Mouse (Mus musculus) midbrain, embryonic 13.5 days (tissue): ENCODE data around the gene Hdac7. TPM values are rescaled to one million over a fixed set of nuclear protein-coding genes. Genes with fewer than 3 reads are reported as not detected.

Experiments used
- ATAC-seq: fragments of 200-750 bp; cut with Nextera tagmentation; 2 replicates; pipeline ENCODE4 v1.8.0; 2017; ENCODE audit warnings: mild to moderate bottlenecking, moderate TSS enrichment, moderate library complexity
- H3K27ac ChIP-seq: fragments of 300-500 bp; sonication (generic); 2 replicates; pipeline ENCODE4 v1.5.1; 2015; ENCODE audit warnings: inconsistent platforms, mild to moderate bottlenecking, moderate library complexity
- H3K27me3 ChIP-seq: fragments of 300-500 bp; sonication (generic); 2 replicates; pipeline ENCODE4 v1.6.1; 2015; ENCODE audit warnings: mild to moderate bottlenecking, inconsistent platforms
- H3K36me3 ChIP-seq: fragments of 300-500 bp; sonication (generic); 2 replicates; pipeline ENCODE4 v1.6.1; 2015; ENCODE audit warnings: mild to moderate bottlenecking, inconsistent platforms
- H3K4me1 ChIP-seq: fragments of 300-500 bp; sonication (generic); replicated peaks from 2 replicates; pipeline ENCODE4 v1.6.1; 2015; ENCODE audit warnings: inconsistent platforms
- H3K4me2 ChIP-seq: fragments of 300-500 bp; sonication (generic); replicated peaks from 2 replicates; pipeline ENCODE4 v1.6.1; 2015; ENCODE audit warnings: moderate library complexity, mild to moderate bottlenecking, inconsistent platforms
- H3K4me3 ChIP-seq: fragments of 300-500 bp; sonication (generic); replicated peaks from 2 replicates; pipeline ENCODE4 v1.5.1; 2015; ENCODE audit warnings: mild to moderate bottlenecking, inconsistent platforms
- H3K9ac ChIP-seq: fragments of 300-500 bp; sonication (generic); replicated peaks from 2 replicates; pipeline ENCODE4 v1.6.1; 2015; ENCODE audit warnings: mild to moderate bottlenecking, inconsistent platforms
- H3K9me3 ChIP-seq: fragments of 300-500 bp; sonication (generic); 2 replicates; pipeline ENCODE4 v1.6.1; 2016; ENCODE audit warnings: mild to moderate bottlenecking, inconsistent platforms
- WGBS: fragments of 180-500 bp; shearing (Covaris S2); methylation state at CpG from one replicate; pipeline ENCODE4 v1.1.7; 2015; 5-methylcytosine and 5-hydroxymethylcytosine counted together
- polyA plus RNA-seq: library from polyadenylated mRNA; unstranded; fragments of >200 nt; fragmentation: Nextera tagmentation; extraction: Ambion mirVana; gene quantifications from 2 replicates; pipeline ENCODE4 v1.2.1, GENCODE M21; 2015

Gene Hdac7
- polyA plus RNA-seq, 1 experiment from 2014 or later, result 31.4 TPM

- no peaks in the 10 kb centered on the region for H3K36me3 ChIP-seq
- WGBS, result 83% methylated on average over 2 of the region's 2 CpGs
Observed at GRCm38 (mm10) chr15:97751676-97752075, 92.6 kb downstream of the Hdac7 start.

GRCm38 (mm10) chr15:97750697-97751096 is 93.6 kb downstream of the Hdac7 start:
- WGBS, result 28% methylated on average over 12 of the region's 12 CpGs
- ATAC-seq, result peak; percentile 85
- no peaks in the 10 kb centered on the region for H3K36me3 ChIP-seq
- H3K9ac ChIP-seq, result no peak overlapping the region
- H3K27me3 ChIP-seq, result 0 out of 2 replicates have a peak, but pooled peaks cover 2% of the 10 kb centered on the region
- H3K4me1 ChIP-seq, result peaks cover 39% of the 10 kb centered on the region
- peak overlapping the region; percentile 63 for H3K27ac ChIP-seq
- H3K4me2 ChIP-seq, result no peak overlapping the region
- no peak overlapping the region for H3K4me3 ChIP-seq
- no peaks in the 10 kb centered on the region for H3K9me3 ChIP-seq

More at GRCm38 (mm10) chr15:97751676-97752075, 92.6 kb downstream of the Hdac7 start:
- no peak overlapping the region for H3K9ac ChIP-seq
- H3K4me2 ChIP-seq, result no peak overlapping the region
- H3K27ac ChIP-seq, result no peak overlapping the region
- H3K4me3 ChIP-seq, result no peak overlapping the region
- ATAC-seq, result no peak
- H3K4me1 ChIP-seq, result peaks cover 41% of the 10 kb centered on the region
- H3K27me3 ChIP-seq, result 0 out of 2 replicates have a peak, but pooled peaks cover 2% of the 10 kb centered on the region
- H3K9me3 ChIP-seq, result no peaks in the 10 kb centered on the region

GRCm38 (mm10) chr15:97749841-97750240 is 94.5 kb downstream of the Hdac7 start:
- Histone ChIP-seq H3K36me3 (no peaks in the 10 kb centered on the region), H3K27me3 (0 out of 2 replicates have a peak, but pooled peaks cover 2% of the 10 kb centered on the region), H3K9ac (no peak overlapping the region), H3K4me2 (no peak overlapping the region), H3K27ac (peak overlapping the region; percentile 63; the same call in 1 of the 2 replicates), H3K4me3 (no peak overlapping the region), H3K4me1 (peaks cover 39% of the 10 kb centered on the region), H3K9me3 (no peaks in the 10 kb centered on the region)
- 94% methylated on average over 13 of the region's 13 CpGs for WGBS
- ATAC-seq, result no peak

GRCm38 (mm10) chr15:97749397-97749796 is 94.9 kb downstream of the Hdac7 start:
- H3K36me3 ChIP-seq, result no peaks in the 10 kb centered on the region

GRCm38 (mm10) chr15:97748964-97749363 is 95.3 kb downstream of the Hdac7 start:
- Histone ChIP-seq H3K4me3 (no peak overlapping the region), H3K27me3 (0 out of 2 replicates have a peak, but pooled peaks cover 2% of the 10 kb centered on the region), H3K27ac (no peak overlapping the region), H3K4me2 (no peak overlapping the region), H3K36me3 (no peaks in the 10 kb centered on the region), H3K4me1 (peaks cover 36% of the 10 kb centered on the region), H3K9me3 (no peaks in the 10 kb centered on the region), H3K9ac (no peak overlapping the region)
- WGBS, result 79% methylated on average over 4 of the region's 4 CpGs
- ATAC-seq, result no peak

More at GRCm38 (mm10) chr15:97749397-97749796, 94.9 kb downstream of the Hdac7 start:
- H3K4me1 ChIP-seq, result peaks cover 41% of the 10 kb centered on the region
- no peak overlapping the region for H3K27ac ChIP-seq
- no peak overlapping the region for H3K4me2 ChIP-seq
- 0 out of 2 replicates have a peak, but pooled peaks cover 2% of the 10 kb centered on the region for H3K27me3 ChIP-seq
- ATAC-seq, result no peak
- 96% methylated on average over 9 of the region's 9 CpGs for WGBS
- H3K4me3 ChIP-seq, result no peak overlapping the region
- no peaks in the 10 kb centered on the region for H3K9me3 ChIP-seq
- H3K9ac ChIP-seq, result no peak overlapping the region

- Histone ChIP-seq H3K9me3 (no peaks in the 10 kb centered on the region), H3K36me3 (no peaks in the 10 kb centered on the region), H3K9ac (no peak overlapping the region), H3K4me2 (no peak overlapping the region), H3K27me3 (0 out of 2 replicates have a peak, but pooled peaks cover 2% of the 10 kb centered on the region), H3K4me1 (peaks cover 34% of the 10 kb centered on the region), H3K27ac (no peak overlapping the region), H3K4me3 (no peak overlapping the region)
- ATAC-seq, result no peak
- 34% methylated on average over 10 of the region's 10 CpGs for WGBS
Observed at GRCm38 (mm10) chr15:97748309-97748708, 96.0 kb downstream of the Hdac7 start.

- H3K4me2 ChIP-seq, result no peak overlapping the region
- ATAC-seq, result no peak
- no peaks in the 10 kb centered on the region for H3K9me3 ChIP-seq
- H3K27ac ChIP-seq, result no peak overlapping the region
- no peak overlapping the region for H3K9ac ChIP-seq
- peaks cover 35% of the 10 kb centered on the region for H3K4me1 ChIP-seq
- H3K27me3 ChIP-seq, result 0 out of 2 replicates have a peak, but pooled peaks cover 2% of the 10 kb centered on the region
- WGBS, result 83% methylated on average over 4 of the region's 4 CpGs
- no peaks in the 10 kb centered on the region for H3K36me3 ChIP-seq
- no peak overlapping the region for H3K4me3 ChIP-seq
Observed at GRCm38 (mm10) chr15:97747486-97747885, 96.8 kb downstream of the Hdac7 start.

GRCm38 (mm10) chr15:97746748-97747147 is 97.6 kb downstream of the Hdac7 start:
- no peak overlapping the region for H3K9ac ChIP-seq
- no peak for ATAC-seq
- H3K27ac ChIP-seq, result no peak overlapping the region
- H3K36me3 ChIP-seq, result no peaks in the 10 kb centered on the region
- H3K4me1 ChIP-seq, result peaks cover 42% of the 10 kb centered on the region
- H3K9me3 ChIP-seq, result no peaks in the 10 kb centered on the region
- no peak overlapping the region for H3K4me3 ChIP-seq
- no peak overlapping the region for H3K4me2 ChIP-seq
- H3K27me3 ChIP-seq, result 0 out of 2 replicates have a peak, but pooled peaks cover 2% of the 10 kb centered on the region
- WGBS, result 94% methylated on average over 24 of the region's 24 CpGs

GRCm38 (mm10) chr15:97746278-97746677 is 98.0 kb downstream of the Hdac7 start:
- no peak overlapping the region for H3K9ac ChIP-seq
- no peak overlapping the region for H3K4me2 ChIP-seq
- 0 out of 2 replicates have a peak, but pooled peaks cover 2% of the 10 kb centered on the region for H3K27me3 ChIP-seq
- H3K27ac ChIP-seq, result no peak overlapping the region
- H3K36me3 ChIP-seq, result no peaks in the 10 kb centered on the region
- no peak overlapping the region for H3K4me3 ChIP-seq
- H3K9me3 ChIP-seq, result no peaks in the 10 kb centered on the region
- 94% methylated on average over 10 of the region's 10 CpGs for WGBS
- ATAC-seq, result no peak
- H3K4me1 ChIP-seq, result peaks cover 42% of the 10 kb centered on the region

- H3K4me3 ChIP-seq, result no peak overlapping the region
- no peaks in the 10 kb centered on the region for H3K36me3 ChIP-seq
- no peaks in the 10 kb centered on the region for H3K9me3 ChIP-seq
- 0 out of 2 replicates have a peak overlapping the region, but pooled peaks have one; percentile 2 for H3K27ac ChIP-seq
- peaks cover 34% of the 10 kb centered on the region for H3K4me1 ChIP-seq
- WGBS, result 79% methylated on average over 10 of the region's 10 CpGs
- no peak overlapping the region for H3K4me2 ChIP-seq
- no peak for ATAC-seq
- H3K27me3 ChIP-seq, result 0 out of 2 replicates have a peak, but pooled peaks cover 2% of the 10 kb centered on the region
- no peak overlapping the region for H3K9ac ChIP-seq
Observed at GRCm38 (mm10) chr15:97745331-97745730, 99.0 kb downstream of the Hdac7 start.

- Histone ChIP-seq H3K4me3 (no peak overlapping the region), H3K27me3 (0 out of 2 replicates have a peak, but pooled peaks cover 2% of the 10 kb centered on the region), H3K4me2 (no peak overlapping the region), H3K4me1 (peaks cover 30% of the 10 kb centered on the region), H3K9ac (no peak overlapping the region), H3K27ac (0 out of 2 replicates have a peak overlapping the region, but pooled peaks have one; percentile 2), H3K9me3 (no peaks in the 10 kb centered on the region), H3K36me3 (no peaks in the 10 kb centered on the region)
- WGBS, result 70% methylated on average over 10 of the region's 10 CpGs
- peak; percentile 24; the same call in 1 of the 2 replicates for ATAC-seq
Observed at GRCm38 (mm10) chr15:97744930-97745329, 99.4 kb downstream of the Hdac7 start.

- no peaks in the 10 kb centered on the region for H3K36me3 ChIP-seq
- WGBS, result 74% methylated on average over 12 of the region's 12 CpGs
Observed at GRCm38 (mm10) chr15:97743961-97744525, 100.3 kb downstream of the Hdac7 start.

More at GRCm38 (mm10) chr15:97743961-97744525, 100.3 kb downstream of the Hdac7 start:
- H3K27me3 ChIP-seq, result 0 out of 2 replicates have a peak, but pooled peaks cover 2% of the 10 kb centered on the region
- H3K9me3 ChIP-seq, result no peaks in the 10 kb centered on the region
- no peak overlapping the region for H3K4me3 ChIP-seq
- no peak overlapping the region for H3K4me2 ChIP-seq
- no peak overlapping the region for H3K27ac ChIP-seq
- H3K4me1 ChIP-seq, result peaks cover 25% of the 10 kb centered on the region
- no peak overlapping the region for H3K9ac ChIP-seq
- ATAC-seq, result no peak
